Mouse (Mus musculus) heart, embryonic 13.5 days (tissue): ENCODE results near the gene Thg1l. TPM values are rescaled to one million over a fixed set of nuclear protein-coding genes. Genes with fewer than 3 reads are reported as not detected.

ENCODE experiments used
- ATAC-seq: fragments of 200-750 bp; cut with Nextera tagmentation; 2 replicates; pipeline ENCODE4 v1.8.0; 2017; ENCODE audit warnings: moderate TSS enrichment; ENCODE audit not compliant: insufficient number of reproducible peaks, low FRiP score, low TSS enrichment; ENCODE audit errors: extremely low read depth
- H3K27ac ChIP-seq: fragments of 300-500 bp; sonication (generic); replicated peaks from 2 replicates; pipeline ENCODE4 v1.5.1; 2015; ENCODE audit warnings: moderate library complexity, mild to moderate bottlenecking, inconsistent platforms
- H3K27me3 ChIP-seq: fragments of 300-500 bp; sonication (generic); replicated peaks from 2 replicates; pipeline ENCODE4 v1.6.1; 2015; ENCODE audit warnings: mild to moderate bottlenecking, inconsistent platforms
- H3K36me3 ChIP-seq: fragments of 300-500 bp; sonication (generic); 2 replicates; pipeline ENCODE4 v1.6.1; 2015; ENCODE audit warnings: mild to moderate bottlenecking, inconsistent platforms
- H3K4me1 ChIP-seq: fragments of 300-500 bp; sonication (generic); 2 replicates; pipeline ENCODE4 v1.6.1; 2015; ENCODE audit warnings: inconsistent platforms
- H3K4me2 ChIP-seq: fragments of 300-500 bp; sonication (generic); 2 replicates; pipeline ENCODE4 v1.6.1; 2015; ENCODE audit warnings: inconsistent platforms, mild to moderate bottlenecking, moderate library complexity
- H3K4me3 ChIP-seq: fragments of 300-500 bp; sonication (generic); 2 replicates; pipeline ENCODE4 v1.5.1; 2015; ENCODE audit warnings: moderate library complexity, mild to moderate bottlenecking, inconsistent platforms
- H3K9ac ChIP-seq: fragments of 300-500 bp; sonication (generic); 2 replicates; pipeline ENCODE4 v1.6.1; 2015; ENCODE audit warnings: inconsistent platforms, mild to moderate bottlenecking, moderate library complexity
- H3K9me3 ChIP-seq: fragments of 300-500 bp; sonication (generic); 2 replicates; pipeline ENCODE4 v1.6.1; 2016; ENCODE audit warnings: inconsistent platforms
- WGBS: fragments of 180-500 bp; shearing (Covaris S2); methylation state at CpG from one replicate; pipeline ENCODE4 v1.1.7; 2015; ENCODE audit warnings: mixed read lengths; 5-methylcytosine and 5-hydroxymethylcytosine counted together
- polyA plus RNA-seq: library from polyadenylated mRNA; unstranded; fragments of >200 nt; fragmentation: Nextera tagmentation; extraction: Ambion mirVana; gene quantifications from 2 replicates; pipeline ENCODE4 v1.2.1, GENCODE M21; 2015

The Thg1l gene
- polyA plus RNA-seq: 8.2 and 9.3 TPM in 2 replicates

- H3K4me2 ChIP-seq: peak within 1 kb of the TSS; percentile 72
- H3K4me3 ChIP-seq: peak within 1 kb of the TSS; percentile 60
- no peaks in the 10 kb centered on the region for H3K27me3 ChIP-seq
- H3K9me3 ChIP-seq: 0 out of 2 replicates have a peak, but pooled peaks cover 2% of the 10 kb centered on the region
- under 1% methylated on average over 32 of the region's 32 CpGs for WGBS
- H3K36me3 ChIP-seq: peaks cover 29% of the 10 kb centered on the region
- H3K9ac ChIP-seq: peak within 1 kb of the TSS; percentile 70
- H3K27ac ChIP-seq: peak within 1 kb of the TSS; percentile 16; the same call in 1 of the 2 replicates
- H3K4me1 ChIP-seq: peaks cover 6% of the 10 kb centered on the region
- peak; percentile 92 for ATAC-seq
Observed at GRCm38 (mm10) chr11:45955127-45955627, at the start of gene Thg1l. Thg1l (minus strand) TSS chr11:45955494.

- H3K4me2 ChIP-seq: peak overlapping the region; percentile 68
- no peaks in the 10 kb centered on the region for H3K36me3 ChIP-seq
- H3K9ac ChIP-seq: peak overlapping the region; percentile 69
- no peak for ATAC-seq
- H3K9me3 ChIP-seq: no peaks in the 10 kb centered on the region
- H3K27me3 ChIP-seq: peaks cover 3% of the 10 kb centered on the region; the same call in 1 of the 2 replicates
- no peak overlapping the region for H3K27ac ChIP-seq
- H3K4me1 ChIP-seq: peaks cover 7% of the 10 kb centered on the region; the same call in 1 of the 2 replicates
- WGBS: 42% methylated on average over 13 of the region's 13 CpGs
- peak overlapping the region; percentile 45 for H3K4me3 ChIP-seq
Observed at GRCm38 (mm10) chr11:45992087-45992486, 36.8 kb upstream of the Thg1l start.

GRCm38 (mm10) chr11:45991604-45992003 is 36.3 kb upstream of the Thg1l start:
- Histone ChIP-seq H3K9me3 (no peaks in the 10 kb centered on the region), H3K27ac (no peak overlapping the region), H3K4me2 (peak overlapping the region; percentile 68), H3K4me3 (peak overlapping the region; percentile 45), H3K36me3 (no peaks in the 10 kb centered on the region), H3K9ac (peak overlapping the region; percentile 69), H3K4me1 (peaks cover 7% of the 10 kb centered on the region; the same call in 1 of the 2 replicates), H3K27me3 (peaks cover 3% of the 10 kb centered on the region; the same call in 1 of the 2 replicates)
- WGBS: 5% methylated on average over 16 of the region's 16 CpGs
- no peak; the same call in 1 of the 2 replicates for ATAC-seq

- Histone ChIP-seq H3K27me3 (peaks cover 12% of the 10 kb centered on the region), H3K4me2 (peak overlapping the region; percentile 85), H3K27ac (peak overlapping the region; percentile 65; the same call in 1 of the 2 replicates), H3K36me3 (no peaks in the 10 kb centered on the region), H3K9me3 (peaks cover 4% of the 10 kb centered on the region; the same call in 1 of the 2 replicates), H3K4me3 (peak overlapping the region; percentile 72), H3K9ac (peak overlapping the region; percentile 95), H3K4me1 (peaks cover 7% of the 10 kb centered on the region)
- 38% methylated on average over 19 of the region's 19 CpGs for WGBS
- ATAC-seq: no peak
Observed at GRCm38 (mm10) chr11:45980893-45981253, 25.6 kb upstream of the Thg1l start.

- peak within 1 kb of the TSS; percentile 85 for H3K4me2 ChIP-seq
Observed at GRCm38 (mm10) chr11:45979946-45980892, 24.9 kb upstream of the Thg1l start, which contains the start of gene Sox30. Sox30 (plus strand) TSS chr11:45980310.

GRCm38 (mm10) chr11:45976061-45976460 is 20.8 kb upstream of the Thg1l start:
- Histone ChIP-seq H3K4me2 (no peak overlapping the region), H3K27ac (no peak overlapping the region), H3K9me3 (peaks cover 4% of the 10 kb centered on the region; the same call in 1 of the 2 replicates), H3K4me1 (peaks cover 5% of the 10 kb centered on the region), H3K27me3 (peaks cover 18% of the 10 kb centered on the region), H3K36me3 (no peaks in the 10 kb centered on the region), H3K9ac (no peak overlapping the region), H3K4me3 (no peak overlapping the region)
- 67% methylated on average over 3 of the region's 3 CpGs for WGBS
- ATAC-seq: no peak

More at GRCm38 (mm10) chr11:45979946-45980892, 24.9 kb upstream of the Thg1l start, which contains the start of gene Sox30:
- Histone ChIP-seq H3K9me3 (peaks cover 4% of the 10 kb centered on the region; the same call in 1 of the 2 replicates), H3K9ac (peak within 1 kb of the TSS; percentile 95), H3K27ac (peak within 1 kb of the TSS; percentile 65), H3K27me3 (peaks cover 12% of the 10 kb centered on the region), H3K36me3 (no peaks in the 10 kb centered on the region), H3K4me3 (peak within 1 kb of the TSS; percentile 72), H3K4me1 (peaks cover 7% of the 10 kb centered on the region)
- 10% methylated on average over 78 of the region's 115 CpGs for WGBS
- ATAC-seq: peak; percentile 71

- no peak overlapping the region for H3K4me2 ChIP-seq
- WGBS: 75% methylated on average over 8 of the region's 8 CpGs
- H3K27ac ChIP-seq: no peak overlapping the region
- no peaks in the 10 kb centered on the region for H3K9me3 ChIP-seq
- H3K4me3 ChIP-seq: no peak overlapping the region
- no peaks in the 10 kb centered on the region for H3K36me3 ChIP-seq
- H3K27me3 ChIP-seq: peaks cover 11% of the 10 kb centered on the region; the same call in 1 of the 2 replicates
- no peaks in the 10 kb centered on the region for H3K4me1 ChIP-seq
- no peak overlapping the region for H3K9ac ChIP-seq
- ATAC-seq: no peak
Observed at GRCm38 (mm10) chr11:45974466-45974865, 19.2 kb upstream of the Thg1l start.

- H3K36me3 ChIP-seq: no peaks in the 10 kb centered on the region
- no peak overlapping the region for H3K4me3 ChIP-seq
- peaks cover 9% of the 10 kb centered on the region; the same call in 1 of the 2 replicates for H3K27me3 ChIP-seq
- H3K9ac ChIP-seq: no peak overlapping the region
- no peak overlapping the region for H3K4me2 ChIP-seq
- H3K4me1 ChIP-seq: no peaks in the 10 kb centered on the region
- no peak overlapping the region for H3K27ac ChIP-seq
- ATAC-seq: no peak
- 73% methylated on average over 5 of the region's 5 CpGs for WGBS
- H3K9me3 ChIP-seq: no peaks in the 10 kb centered on the region
Observed at GRCm38 (mm10) chr11:45973635-45974034, 18.3 kb upstream of the Thg1l start.

GRCm38 (mm10) chr11:45968466-45968865 is 13.2 kb upstream of the Thg1l start:
- ATAC-seq: no peak
- Histone ChIP-seq H3K4me3 (no peak overlapping the region), H3K4me2 (no peak overlapping the region), H3K4me1 (no peaks in the 10 kb centered on the region), H3K36me3 (no peaks in the 10 kb centered on the region), H3K9me3 (no peaks in the 10 kb centered on the region), H3K27me3 (peaks cover 4% of the 10 kb centered on the region; the same call in 1 of the 2 replicates), H3K27ac (no peak overlapping the region), H3K9ac (no peak overlapping the region)
- 77% methylated on average over 3 of the region's 3 CpGs for WGBS

- Histone ChIP-seq H3K9ac (no peak overlapping the region), H3K27me3 (no peaks in the 10 kb centered on the region), H3K36me3 (no peaks in the 10 kb centered on the region), H3K4me3 (no peak overlapping the region), H3K4me1 (no peaks in the 10 kb centered on the region), H3K27ac (no peak overlapping the region), H3K9me3 (no peaks in the 10 kb centered on the region), H3K4me2 (no peak overlapping the region)
- no peak for ATAC-seq
- 73% methylated on average over 4 of the region's 4 CpGs for WGBS
Observed at GRCm38 (mm10) chr11:45966896-45967295, 11.6 kb upstream of the Thg1l start.

- ATAC-seq: no peak
- H3K4me3 ChIP-seq: no peak overlapping the region
- H3K9ac ChIP-seq: no peak overlapping the region
- H3K27ac ChIP-seq: no peak overlapping the region
- no peaks in the 10 kb centered on the region for H3K36me3 ChIP-seq
- no peaks in the 10 kb centered on the region for H3K27me3 ChIP-seq
- H3K4me1 ChIP-seq: no peaks in the 10 kb centered on the region
- H3K9me3 ChIP-seq: 0 out of 2 replicates have a peak, but pooled peaks cover 3% of the 10 kb centered on the region
- WGBS: 73% methylated on average over 5 of the region's 5 CpGs
- no peak overlapping the region for H3K4me2 ChIP-seq
Observed at GRCm38 (mm10) chr11:45960003-45960402, 4.7 kb upstream of the Thg1l start.
